Mouse (Mus musculus) frontal cortex, postnatal 14 days (tissue): ENCODE data around the gene Gpr171.
"Not testable (repeated sequence)": the region's sequence is repeated elsewhere in the genome, so short reads cannot be mapped to it uniquely, and the experiment has no call there.

Experiments
- DNase-seq, 2 experiments: peaks; one replicate each; pipeline ENCODE4 v3.0.0; 2022; ENCODE audit warnings: low spot score in 2 of 2

The Gpr171 gene

DNA sequence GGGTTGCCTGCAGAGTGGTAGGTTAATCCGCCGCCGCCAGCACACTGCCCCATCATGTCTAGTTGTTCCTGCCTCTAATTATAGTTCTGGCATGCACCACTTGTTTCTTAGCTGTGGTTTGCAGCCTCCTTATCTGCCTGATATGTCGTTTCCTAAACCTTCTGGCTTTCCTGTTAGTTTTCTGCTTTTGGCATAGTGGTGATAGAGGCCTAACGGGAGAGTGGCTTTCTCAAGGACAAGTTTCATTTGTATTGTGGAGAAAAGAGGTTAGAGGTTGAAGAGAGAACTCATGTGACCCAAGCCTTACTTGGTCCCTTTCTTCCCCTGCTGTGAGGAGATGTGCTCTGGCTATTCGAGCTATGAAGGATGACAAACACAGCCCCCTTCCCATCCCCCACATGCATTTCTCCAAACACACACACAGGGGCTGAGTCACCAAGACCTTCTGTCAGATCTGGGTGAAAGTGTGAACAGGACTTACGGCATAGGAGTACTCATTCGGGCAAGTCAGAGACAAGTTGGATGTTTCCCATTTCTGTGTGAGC is 12.4 kb upstream of the Gpr171 start:
- DNase-seq: no peak

- DNase-seq: not testable (repeated sequence)
Measured at GRCm38 (mm10) chr3:59113291-59113690, 11.7 kb upstream of the Gpr171 start.

- no peak for DNase-seq
Measured at GRCm38 (mm10) chr3:59111944-59112343, 10.3 kb upstream of the Gpr171 start.

GRCm38 (mm10) chr3:59109834-59110233 is 8.2 kb upstream of the Gpr171 start:
- not testable (repeated sequence) for DNase-seq

- DNase-seq: no peak
Measured at GRCm38 (mm10) chr3:59107439-59107838, 5.8 kb upstream of the Gpr171 start.

DNA sequence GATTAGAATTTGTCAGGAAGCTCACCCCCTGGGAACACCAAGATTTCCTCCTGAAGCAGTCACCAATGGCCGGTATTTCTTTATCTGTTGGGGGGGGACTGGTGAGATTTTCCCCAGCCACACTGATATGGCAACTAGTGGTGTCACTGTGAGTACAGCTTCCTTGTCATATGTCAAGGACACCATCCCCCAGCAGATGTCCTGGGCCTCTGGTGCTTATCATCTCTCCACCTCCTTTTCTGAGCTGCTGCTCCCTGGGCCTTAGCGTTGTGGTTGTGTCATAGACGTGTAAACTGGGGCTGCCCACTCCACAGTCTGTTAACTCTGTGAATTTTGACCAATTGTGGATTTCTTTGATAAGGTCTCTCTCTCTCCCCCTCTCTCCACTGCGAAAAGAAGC is 2.8 kb upstream of the Gpr171 start:
- DNase-seq: no peak

DNA sequence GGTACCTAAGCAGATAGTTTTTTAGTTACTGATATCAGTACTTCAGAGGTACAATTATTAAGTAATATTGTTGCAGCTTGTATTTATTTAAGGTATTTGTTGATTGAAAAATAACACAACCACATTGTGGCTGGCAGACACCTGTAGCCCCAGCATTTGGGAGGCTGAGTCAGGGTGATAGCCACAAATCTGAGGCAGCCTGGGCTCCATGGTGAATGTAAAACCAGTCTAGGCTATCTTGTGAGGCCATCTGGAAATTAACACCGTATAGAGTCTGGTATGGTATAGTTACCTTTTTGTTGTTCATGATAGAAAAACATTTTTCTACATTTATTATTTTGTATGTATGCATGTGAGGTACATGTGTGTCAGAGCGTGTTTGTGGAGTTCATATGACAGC is 525 bp upstream of the Gpr171 start:
- DNase-seq: no peak

GRCm38 (mm10) chr3:59098540-59098939 is 3.1 kb downstream of the Gpr171 start:
- no peak for DNase-seq

DNA sequence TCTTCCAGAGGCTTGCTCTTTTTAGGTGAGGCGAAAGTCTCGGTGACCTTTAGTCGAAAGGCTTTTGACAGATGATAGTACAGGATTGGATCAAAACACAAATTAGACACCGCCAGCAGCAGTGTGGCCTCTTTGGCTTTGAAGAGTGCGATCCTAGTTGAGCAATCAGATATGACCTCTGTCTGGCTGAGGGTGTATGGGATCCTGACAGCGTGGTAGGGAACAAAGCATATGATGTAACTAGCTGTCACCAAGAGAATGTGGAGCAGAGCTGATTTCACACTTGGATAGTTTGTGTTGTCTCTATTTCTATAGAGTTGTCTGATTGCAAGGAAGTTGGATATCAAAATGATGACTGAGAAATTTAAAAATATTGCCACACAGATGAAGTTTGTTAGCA is 4.2 kb downstream of the Gpr171 start:
- DNase-seq: no peak

- DNase-seq: no peak
Measured at GRCm38 (mm10) chr3:59092702-59093101, 8.9 kb downstream of the Gpr171 start.

- DNase-seq: no peak
Measured at GRCm38 (mm10) chr3:59080919-59081318, 20.7 kb downstream of the Gpr171 start.

- no peak for DNase-seq
Measured at GRCm38 (mm10) chr3:59080293-59080916, 21.2 kb downstream of the Gpr171 start.

- DNase-seq: no peak
Measured at GRCm38 (mm10) chr3:59079327-59079726, 22.3 kb downstream of the Gpr171 start.

DNA sequence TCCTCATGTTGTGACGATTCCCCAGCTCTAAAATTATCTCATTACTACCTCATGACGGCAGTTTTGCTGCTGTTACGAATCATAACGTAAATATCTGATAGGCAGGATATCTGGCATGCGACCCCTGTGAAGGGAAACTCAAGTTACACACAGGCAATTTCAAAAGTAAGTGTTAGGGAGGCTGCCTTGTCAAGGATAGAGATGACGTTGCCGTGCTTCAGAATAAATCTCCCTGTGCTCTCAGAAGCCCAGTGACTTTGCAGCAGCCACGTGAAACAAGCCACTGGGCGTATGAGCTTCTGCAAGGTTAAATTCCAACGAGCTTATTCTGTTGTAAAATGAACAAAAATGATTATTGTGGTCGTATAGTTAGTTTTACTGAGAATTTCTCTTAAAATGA is 23.0 kb downstream of the Gpr171 start:
- no peak for DNase-seq

GRCm38 (mm10) chr3:59077278-59077677 is 24.3 kb downstream of the Gpr171 start:
- DNase-seq: no peak

DNA sequence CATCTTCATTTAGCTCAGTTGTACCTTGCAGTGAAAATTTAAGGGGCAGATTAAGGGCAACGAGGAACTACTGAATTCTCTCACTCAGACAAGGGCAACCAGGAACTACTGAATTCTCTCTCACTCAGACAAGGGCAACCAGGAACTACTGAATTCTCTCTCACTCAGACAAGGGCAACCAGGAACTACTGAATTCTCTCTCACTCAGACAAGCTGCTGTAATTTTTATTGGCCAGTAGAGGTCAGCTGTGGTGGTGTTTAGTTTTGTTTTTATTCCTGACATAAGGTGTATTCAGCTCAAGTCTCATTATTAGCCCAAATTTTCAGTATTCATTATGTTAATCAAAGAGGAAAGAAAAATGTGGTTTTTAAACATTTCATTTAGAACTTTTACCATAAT is 32.5 kb downstream of the Gpr171 start:
- not testable (repeated sequence) for DNase-seq

DNA sequence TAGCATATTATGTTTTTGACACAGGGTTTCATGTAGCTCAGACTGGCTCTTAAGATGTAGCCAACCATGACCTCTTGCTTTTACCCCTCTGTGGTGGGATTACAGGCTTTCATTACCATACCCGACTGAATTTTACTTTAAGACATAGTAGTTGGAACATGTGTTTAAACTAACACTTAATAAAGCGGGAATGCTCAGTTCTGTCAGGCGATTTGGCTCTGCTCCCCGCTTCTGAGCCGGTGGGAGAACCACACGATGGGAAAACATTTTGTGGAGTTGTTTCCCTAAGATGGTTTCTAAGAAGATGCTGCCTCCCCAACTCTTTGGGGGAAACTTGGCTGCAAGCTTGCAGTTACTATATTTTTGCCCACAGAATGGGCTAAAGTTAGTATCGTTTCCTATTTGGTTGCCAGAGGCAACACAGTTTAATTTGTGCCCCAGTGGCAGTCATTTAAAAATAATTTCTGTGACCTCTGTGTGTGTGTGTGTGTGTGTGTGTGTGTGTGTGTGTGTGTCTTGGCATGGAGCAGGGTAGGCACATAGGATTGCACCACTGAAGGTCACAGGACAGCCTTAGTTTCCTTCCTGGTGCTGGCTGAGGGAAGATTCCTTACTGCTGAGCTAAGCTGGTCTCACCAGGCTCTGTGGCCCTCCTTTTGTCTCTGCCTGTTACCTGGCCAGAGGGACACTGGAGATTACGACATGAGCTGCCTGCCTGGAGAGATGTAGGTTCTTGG is 34.9 kb downstream of the Gpr171 start:
- no peak for DNase-seq

GRCm38 (mm10) chr3:59065937-59066336 is 35.7 kb downstream of the Gpr171 start:
- DNase-seq: no peak

GRCm38 (mm10) chr3:59063431-59063830 is 38.2 kb downstream of the Gpr171 start:
- DNase-seq: no peak

- DNase-seq: no peak
Measured at GRCm38 (mm10) chr3:59062141-59062540, 39.5 kb downstream of the Gpr171 start.

DNA sequence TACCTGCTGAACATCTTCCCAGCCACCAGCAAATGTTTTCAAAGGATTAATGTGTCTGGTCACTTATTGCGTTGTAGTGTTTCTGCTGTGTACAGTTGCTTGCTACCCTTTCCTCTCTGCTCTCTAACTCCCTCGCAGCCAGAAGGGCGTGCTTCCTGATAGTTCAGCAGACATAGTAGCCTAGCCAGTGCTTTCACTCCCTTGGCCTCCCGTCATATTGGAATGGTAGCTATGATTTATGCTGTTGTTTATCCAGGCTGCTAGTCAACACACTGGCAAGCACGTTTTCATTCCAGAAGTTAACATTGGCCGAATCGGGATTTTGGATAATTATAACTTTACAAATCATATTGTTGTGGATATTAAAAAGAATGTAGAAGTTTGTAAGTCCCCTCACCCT is 41.5 kb downstream of the Gpr171 start:
- DNase-seq: no peak

DNA sequence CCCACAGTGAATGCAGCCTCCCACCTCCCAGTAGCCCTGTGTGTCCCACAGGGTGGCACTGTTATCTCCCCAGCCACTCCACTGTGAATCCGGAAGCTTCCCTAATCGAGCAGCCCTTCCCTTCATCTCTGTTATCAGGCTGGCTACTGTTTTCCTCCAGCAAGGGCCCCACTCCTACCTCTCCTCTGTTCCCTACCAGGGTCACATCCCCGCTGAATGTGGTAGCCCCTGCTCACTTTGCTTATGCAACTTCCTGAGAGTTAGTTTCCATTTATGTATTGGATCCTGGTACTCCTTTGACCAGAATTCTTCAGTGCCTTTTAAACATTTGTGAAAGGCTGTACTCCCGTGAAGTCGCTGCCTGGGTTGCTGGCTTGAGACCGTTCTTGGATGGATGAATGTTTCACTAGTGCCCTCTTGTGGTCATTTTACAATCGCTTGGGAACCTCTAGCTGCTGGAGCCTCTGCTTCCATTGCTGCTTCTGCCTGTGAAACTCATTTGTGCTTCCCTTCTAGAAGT is 42.5 kb downstream of the Gpr171 start:
- peak; percentile 51 to 63 for DNase-seq
